Mouse (Mus musculus) intestine, embryonic 16.5 days (tissue): ENCODE data around the gene Slc13a3. TPM values are rescaled to one million over a fixed set of nuclear protein-coding genes. Genes with fewer than 3 reads are reported as not detected.

Source experiments
- ATAC-seq: fragments of 200-750 bp; cut with Nextera tagmentation; 2 replicates; pipeline ENCODE4 v1.8.0; 2017; ENCODE audit warnings: moderate TSS enrichment, moderate library complexity
- H3K27ac ChIP-seq: fragments of 300-500 bp; sonication (generic); 2 replicates; pipeline ENCODE4 v1.5.1; 2014; ENCODE audit warnings: mild to moderate bottlenecking, low read length
- H3K27me3 ChIP-seq: fragments of 300-500 bp; sonication (generic); replicated peaks from 2 replicates; pipeline ENCODE4 v1.6.1; 2014; ENCODE audit warnings: low read length, control low read depth, mixed read lengths; ENCODE audit not compliant: control insufficient read depth, insufficient read depth
- H3K36me3 ChIP-seq: fragments of 300-500 bp; sonication (generic); 2 replicates; pipeline ENCODE4 v1.6.1; 2014; ENCODE audit warnings: low read length, control low read depth; ENCODE audit not compliant: control insufficient read depth, insufficient read depth
- H3K4me1 ChIP-seq: fragments of 300-500 bp; sonication (generic); 2 replicates; pipeline ENCODE4 v1.6.1; 2014; ENCODE audit warnings: low read length, control low read depth, mixed read lengths; ENCODE audit not compliant: control insufficient read depth, insufficient read depth
- H3K4me2 ChIP-seq: fragments of 300-500 bp; sonication (generic); 2 replicates; pipeline ENCODE4 v1.6.1; 2014; ENCODE audit warnings: low read depth, low read length, control low read depth
- H3K4me3 ChIP-seq: fragments of 300-500 bp; sonication (generic); 2 replicates; pipeline ENCODE4 v1.5.1; 2014; ENCODE audit warnings: mild to moderate bottlenecking, low read length
- H3K9ac ChIP-seq: fragments of 300-500 bp; sonication (generic); 2 replicates; pipeline ENCODE4 v1.6.1; 2014; ENCODE audit warnings: low read depth, low read length
- H3K9me3 ChIP-seq: fragments of 300-500 bp; sonication (generic); 2 replicates; pipeline ENCODE4 v1.6.1; 2016; ENCODE audit warnings: low read length, control low read depth; ENCODE audit not compliant: control insufficient read depth
- WGBS: fragments of 180-500 bp; shearing (Covaris S2); extraction: QIAGEN DNeasy Blood & Tissue Kit; methylation state at CpG from one replicate; pipeline ENCODE4 v1.1.7; 2014; 5-methylcytosine and 5-hydroxymethylcytosine counted together
- polyA plus RNA-seq: library from polyadenylated mRNA; unstranded; fragments of >200 nt; fragmentation: Nextera tagmentation; extraction: Ambion mirVana; gene quantifications from 2 replicates; pipeline ENCODE4 v1.2.1, GENCODE M21; 2015

The Slc13a3 gene
- polyA plus RNA-seq, 1 experiment from 2014 or later = 0.56 TPM

GRCm38 (mm10) chr2:165387844-165388495 is 85.1 kb downstream of the Slc13a3 start, which contains the start of gene Zfp334:
Zfp334 (minus strand) TSS chr2:165388259.
- ATAC-seq = peak; percentile 96
- peak within 1 kb of the TSS; percentile 67 for H3K4me3 ChIP-seq
- H3K27ac ChIP-seq = peak within 1 kb of the TSS; percentile 80
- peak within 1 kb of the TSS; percentile 63 for H3K4me2 ChIP-seq
- under 1% methylated on average over 40 of the region's 40 CpGs for WGBS
- H3K9me3 ChIP-seq = no peaks in the 10 kb centered on the region
- H3K4me1 ChIP-seq = peaks cover 5% of the 10 kb centered on the region; the same call in 1 of the 2 replicates
- peaks cover 3% of the 10 kb centered on the region; the same call in 1 of the 2 replicates for H3K36me3 ChIP-seq
- H3K9ac ChIP-seq = peak within 1 kb of the TSS; percentile 92
- H3K27me3 ChIP-seq = no peaks in the 10 kb centered on the region

GRCm38 (mm10) chr2:165387370-165387769 is 85.7 kb downstream of the Slc13a3 start:
- Histone ChIP-seq H3K9me3 (no peaks in the 10 kb centered on the region), H3K27ac (peak overlapping the region; percentile 80; the same call in 1 of the 2 replicates), H3K4me2 (peak overlapping the region; percentile 63), H3K27me3 (no peaks in the 10 kb centered on the region), H3K36me3 (peaks cover 8% of the 10 kb centered on the region), H3K4me1 (peaks cover 5% of the 10 kb centered on the region; the same call in 1 of the 2 replicates), H3K4me3 (peak overlapping the region; percentile 67), H3K9ac (peak overlapping the region; percentile 92)
- no peak for ATAC-seq
- 12% methylated on average over 4 of the region's 4 CpGs for WGBS

- Histone ChIP-seq H3K36me3 (peaks cover 40% of the 10 kb centered on the region), H3K27ac (no peak overlapping the region), H3K4me2 (no peak overlapping the region), H3K27me3 (no peaks in the 10 kb centered on the region), H3K9ac (no peak overlapping the region), H3K9me3 (no peaks in the 10 kb centered on the region; the same call in 1 of the 2 replicates), H3K4me3 (no peak overlapping the region), H3K4me1 (no peaks in the 10 kb centered on the region)
- 96% methylated on average over 25 of the region's 25 CpGs for WGBS
- ATAC-seq = no peak
Observed at GRCm38 (mm10) chr2:165380050-165380449, 93.0 kb downstream of the Slc13a3 start.

GRCm38 (mm10) chr2:165376001-165376400 is 97.0 kb downstream of the Slc13a3 start:
- Histone ChIP-seq H3K27me3 (no peaks in the 10 kb centered on the region), H3K4me1 (no peaks in the 10 kb centered on the region), H3K36me3 (peaks cover 21% of the 10 kb centered on the region), H3K4me3 (no peak overlapping the region), H3K4me2 (no peak overlapping the region), H3K9ac (no peak overlapping the region), H3K27ac (no peak overlapping the region), H3K9me3 (no peaks in the 10 kb centered on the region; the same call in 1 of the 2 replicates)
- ATAC-seq = no peak
- 75% methylated on average over 4 of the region's 4 CpGs for WGBS

- no peak for ATAC-seq
- Histone ChIP-seq H3K4me3 (no peak overlapping the region), H3K9me3 (no peaks in the 10 kb centered on the region), H3K4me2 (no peak overlapping the region), H3K27me3 (no peaks in the 10 kb centered on the region), H3K36me3 (peaks cover 15% of the 10 kb centered on the region), H3K4me1 (no peaks in the 10 kb centered on the region), H3K27ac (no peak overlapping the region), H3K9ac (no peak overlapping the region)
- WGBS = 91% methylated on average over 5 of the region's 5 CpGs
Observed at GRCm38 (mm10) chr2:165375478-165375877, 97.6 kb downstream of the Slc13a3 start.

GRCm38 (mm10) chr2:165371066-165371465 is 102.0 kb downstream of the Slc13a3 start:
- H3K4me1 ChIP-seq = peaks cover 13% of the 10 kb centered on the region
- no peak for ATAC-seq
- no peak overlapping the region for H3K9ac ChIP-seq
- H3K4me3 ChIP-seq = no peak overlapping the region
- no peaks in the 10 kb centered on the region; the same call in 1 of the 2 replicates for H3K36me3 ChIP-seq
- H3K9me3 ChIP-seq = no peaks in the 10 kb centered on the region
- H3K27me3 ChIP-seq = 0 out of 2 replicates have a peak, but pooled peaks cover 9% of the 10 kb centered on the region
- 18% methylated on average over 3 of the region's 3 CpGs for WGBS
- H3K4me2 ChIP-seq = no peak overlapping the region
- H3K27ac ChIP-seq = no peak overlapping the region

GRCm38 (mm10) chr2:165370348-165370747 is 102.7 kb downstream of the Slc13a3 start:
- Histone ChIP-seq H3K9ac (no peak overlapping the region), H3K4me1 (peaks cover 13% of the 10 kb centered on the region), H3K9me3 (no peaks in the 10 kb centered on the region), H3K36me3 (no peaks in the 10 kb centered on the region; the same call in 1 of the 2 replicates), H3K27me3 (0 out of 2 replicates have a peak, but pooled peaks cover 9% of the 10 kb centered on the region), H3K27ac (no peak overlapping the region), H3K4me2 (no peak overlapping the region), H3K4me3 (no peak overlapping the region)
- ATAC-seq = no peak
- WGBS = 76% methylated on average over 3 of the region's 3 CpGs

- ATAC-seq = no peak
- peaks cover 13% of the 10 kb centered on the region for H3K4me1 ChIP-seq
- no peak within 1 kb of the TSS; the same call in 1 of the 2 replicates for H3K9ac ChIP-seq
- H3K36me3 ChIP-seq = no peaks in the 10 kb centered on the region
- H3K4me3 ChIP-seq = peak within 1 kb of the TSS; percentile 24
- under 1% methylated on average over 27 of the region's 27 CpGs for WGBS
- H3K9me3 ChIP-seq = no peaks in the 10 kb centered on the region
- peak within 1 kb of the TSS; percentile 50 for H3K4me2 ChIP-seq
- peaks cover 9% of the 10 kb centered on the region; the same call in 1 of the 2 replicates for H3K27me3 ChIP-seq
- no peak within 1 kb of the TSS for H3K27ac ChIP-seq
Observed at GRCm38 (mm10) chr2:165368496-165368895, 104.5 kb downstream of the Slc13a3 start, which contains the start of gene Zfp663. Zfp663 (minus strand) TSS chr2:165368729.

- ATAC-seq = no peak
- H3K9me3 ChIP-seq = no peaks in the 10 kb centered on the region
- peaks cover 13% of the 10 kb centered on the region for H3K4me1 ChIP-seq
- no peak overlapping the region for H3K27ac ChIP-seq
- H3K27me3 ChIP-seq = peaks cover 9% of the 10 kb centered on the region; the same call in 1 of the 2 replicates
- 4% methylated on average over 13 of the region's 13 CpGs for WGBS
- H3K4me2 ChIP-seq = peak overlapping the region; percentile 50
- H3K36me3 ChIP-seq = no peaks in the 10 kb centered on the region
- no peak overlapping the region; the same call in 1 of the 2 replicates for H3K9ac ChIP-seq
- peak overlapping the region; percentile 24 for H3K4me3 ChIP-seq
Observed at GRCm38 (mm10) chr2:165367868-165368439, 105.1 kb downstream of the Slc13a3 start.
